Mouse (Mus musculus): ENCODE measurements at regions not wholly inside any gene's neighbourhood (a gene's known extent, or its start where the extent isn't known, plus 50 kb on each side); places are given as distances from the start of the nearest gene placed in this dataset.
A peak's percentile ranks its signal among the peaks of the same experiment; 100 is the strongest.

DNA sequence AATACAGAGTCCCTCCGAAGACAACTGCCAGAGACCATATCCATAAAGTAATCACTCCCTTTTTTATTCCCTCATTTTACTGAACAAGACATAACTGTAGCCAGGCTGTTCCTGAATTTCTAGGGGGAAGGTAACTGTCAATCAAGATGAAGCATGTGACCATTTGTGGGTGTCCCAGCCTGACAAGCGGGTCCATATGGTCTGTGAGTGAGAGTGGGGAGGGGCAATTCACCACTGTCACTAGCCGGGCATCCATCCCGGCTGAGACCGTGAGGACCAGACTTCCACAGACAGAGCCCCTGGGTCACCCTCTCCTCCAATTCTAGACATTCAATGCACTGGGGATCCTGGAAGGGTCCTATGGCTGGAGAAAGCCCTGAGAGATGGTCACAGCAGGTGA lies 54.6 kb downstream of the Gm11733 start:
- no peak for DNase-seq

DNA sequence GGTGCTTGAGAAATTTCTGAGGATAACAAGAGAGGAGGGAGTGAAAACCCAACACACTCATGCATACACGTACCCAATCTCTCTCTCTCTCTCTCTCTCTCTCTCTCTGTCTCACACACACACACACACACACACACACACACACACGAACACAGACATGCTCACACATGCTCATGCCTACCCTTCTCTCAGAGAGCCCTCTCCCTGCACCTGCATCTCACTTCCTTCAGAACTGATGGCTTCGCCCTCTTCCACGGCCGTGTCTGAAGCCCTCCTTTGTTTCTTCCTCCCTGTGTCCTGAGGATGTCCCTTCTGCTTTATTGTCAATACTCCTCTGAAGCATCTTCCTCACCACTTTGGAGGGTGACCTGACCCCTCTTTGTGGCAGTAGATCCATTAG lies 56.4 kb downstream of the Gm11733 start:
- no peak for DNase-seq

DNA sequence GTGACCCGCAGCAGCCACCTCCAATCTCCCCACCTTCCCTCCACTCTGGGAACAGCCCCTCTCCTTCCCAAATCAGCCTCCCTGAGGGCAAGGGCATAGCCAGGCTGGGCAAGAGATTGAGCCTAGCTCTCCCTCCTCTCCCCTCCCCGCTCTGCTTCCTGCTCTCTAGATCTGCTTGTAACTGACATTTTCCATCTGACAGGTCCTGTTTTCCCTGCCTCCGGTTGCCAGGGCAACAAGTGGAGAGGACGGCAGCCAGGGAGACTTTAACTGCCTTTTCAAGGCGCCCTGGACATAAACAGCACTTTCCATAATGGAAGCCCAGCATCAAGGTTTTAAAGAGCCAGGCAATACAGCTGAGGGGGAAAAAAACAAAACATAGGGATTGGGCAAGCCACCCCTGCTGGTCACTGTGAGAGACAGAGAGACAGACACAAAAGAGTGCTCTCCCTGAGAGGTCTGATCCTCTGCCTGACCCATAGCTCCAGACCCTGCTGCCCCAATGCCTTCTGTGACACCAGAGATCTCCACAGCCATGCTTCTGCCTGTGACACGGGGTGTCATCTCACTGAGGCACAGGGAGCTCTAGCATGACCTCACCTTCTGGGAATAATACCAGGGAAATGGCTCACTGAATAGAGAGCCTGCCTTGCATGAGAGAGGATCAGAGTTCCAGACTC lies 57.2 kb downstream of the Gm11733 start:
- peak; percentile 77 for DNase-seq

DNA sequence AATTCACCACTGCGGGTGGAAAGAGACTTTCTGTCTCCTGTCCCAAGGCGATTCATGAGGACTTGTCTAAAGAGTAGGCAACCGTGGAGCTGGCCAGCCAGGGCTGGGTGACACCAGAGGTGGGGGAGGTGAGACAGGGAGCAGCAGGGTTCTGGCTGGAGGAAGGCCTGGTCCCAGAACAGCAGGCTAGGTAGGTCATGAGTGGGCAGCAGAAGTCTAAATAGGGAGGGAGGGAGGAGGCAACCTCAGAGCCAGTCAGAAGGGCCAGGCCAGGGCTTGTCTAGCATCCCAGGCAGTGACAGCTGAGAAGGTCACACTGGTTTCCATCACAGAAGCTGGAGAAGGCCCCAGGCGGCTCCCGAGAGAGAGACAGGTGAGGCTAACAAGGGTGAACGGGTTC lies 59.0 kb downstream of the Gm11733 start:
- no peak for DNase-seq

DNA sequence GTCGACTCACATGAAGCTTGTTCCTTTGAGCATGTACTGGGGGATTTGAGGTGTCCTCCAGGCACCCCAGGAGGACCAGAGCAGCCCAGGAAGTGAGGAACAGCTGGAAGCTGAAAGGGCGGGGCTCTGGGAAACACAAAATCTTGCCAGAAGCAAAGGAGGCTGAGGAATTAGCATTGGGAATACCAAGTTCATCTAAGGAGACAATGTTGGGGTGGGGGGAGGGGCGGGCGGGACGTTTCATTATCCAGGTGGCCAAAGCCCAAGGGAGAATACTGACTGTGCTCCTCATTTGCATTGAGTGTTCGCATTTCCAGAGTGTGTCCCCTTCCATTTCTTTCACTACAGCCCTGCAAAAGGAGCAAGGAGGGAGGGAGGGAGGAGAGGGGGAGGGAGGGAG lies 60.3 kb downstream of the Gm11733 start:
- DNase-seq: no peak

DNA sequence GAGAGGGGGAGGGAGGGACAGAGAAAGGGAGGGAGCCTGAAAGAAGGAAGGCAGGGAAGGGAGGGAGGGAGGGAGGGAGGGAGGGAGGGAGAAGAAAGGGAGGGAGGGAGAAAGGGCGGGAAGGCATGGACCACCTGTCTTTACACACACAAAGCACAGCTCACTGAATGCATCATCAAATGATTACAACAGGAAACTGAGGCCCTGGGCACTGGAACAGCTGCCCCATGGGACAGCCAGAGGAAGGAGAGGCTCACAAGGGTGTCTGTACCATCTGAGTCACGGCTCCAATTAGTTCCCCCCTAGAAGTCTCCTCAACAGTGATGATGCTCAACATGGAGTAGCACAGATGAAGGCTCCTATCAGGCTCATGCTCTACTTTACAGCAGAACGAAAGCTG lies 60.8 kb downstream of the Gm11733 start:
- DNase-seq: no peak

DNA sequence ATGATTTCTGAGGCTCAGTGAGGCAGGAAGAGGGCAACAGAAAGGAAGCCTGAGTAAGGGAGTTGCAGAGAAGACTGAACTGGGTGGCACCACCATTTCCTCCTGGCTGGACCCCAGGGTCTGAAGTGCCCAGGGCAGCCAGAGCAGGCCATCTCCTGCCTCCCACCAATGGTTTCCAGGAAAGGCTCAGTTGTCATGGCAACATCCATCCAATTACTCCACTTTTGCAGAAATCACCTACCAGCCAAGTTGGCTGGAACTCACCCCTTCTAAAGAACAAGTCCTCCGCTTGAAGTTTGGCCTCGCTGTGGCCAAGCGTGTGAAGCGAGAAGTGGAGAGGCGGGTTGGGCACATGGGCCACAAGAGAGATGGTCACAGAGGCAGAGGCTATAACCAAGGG lies 67.8 kb downstream of the Gm11733 start:
- DNase-seq: no peak

DNA sequence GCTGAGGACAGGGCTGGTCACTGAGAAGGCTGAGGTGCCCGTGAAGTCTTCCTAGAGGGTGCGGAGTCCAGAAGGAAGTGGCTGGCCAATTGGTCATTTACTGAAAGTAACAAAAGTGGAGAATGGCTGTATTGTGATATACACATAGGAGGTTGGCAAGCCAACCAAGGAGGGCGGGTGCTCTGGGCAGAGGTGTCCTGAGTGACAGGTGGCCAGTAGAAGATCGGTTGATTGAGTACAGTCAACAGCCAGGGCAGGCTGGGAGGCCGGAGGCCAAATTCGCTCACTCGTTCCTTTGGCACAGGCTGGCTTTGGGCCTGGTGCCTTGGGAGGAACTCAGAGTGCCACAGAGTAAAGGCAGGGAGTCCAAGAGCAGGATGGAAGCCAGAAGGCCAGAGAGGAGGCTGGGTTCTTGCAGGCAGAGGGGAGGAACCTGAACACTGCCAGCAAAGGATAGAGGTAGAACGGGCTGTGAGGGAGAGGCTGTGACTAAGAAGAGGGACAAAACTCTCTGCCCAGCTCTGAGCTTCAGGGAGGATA lies 68.3 kb downstream of the Gm11733 start:
- DNase-seq: no peak

DNA sequence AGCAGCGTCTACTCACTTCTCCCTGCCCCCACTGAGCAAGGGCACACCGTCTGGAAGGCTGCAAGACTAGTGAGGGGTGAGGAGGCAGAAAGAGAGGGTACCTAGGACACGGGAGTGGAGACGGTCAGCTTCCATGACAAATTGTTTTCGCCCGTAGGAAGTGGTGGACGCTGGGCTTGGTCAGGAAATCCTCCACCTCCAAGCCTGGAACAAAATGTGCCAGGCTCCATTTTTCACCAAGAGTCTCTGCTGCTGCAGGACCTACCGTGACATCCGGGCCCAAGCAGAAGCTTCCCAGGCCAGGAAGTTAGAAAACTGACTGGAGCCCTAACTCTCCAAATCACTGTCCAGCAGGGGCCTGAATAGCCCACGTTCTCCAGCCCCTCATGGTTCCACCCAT lies 69.9 kb downstream of the Gm11733 start:
- DNase-seq: peak; percentile 25

DNA sequence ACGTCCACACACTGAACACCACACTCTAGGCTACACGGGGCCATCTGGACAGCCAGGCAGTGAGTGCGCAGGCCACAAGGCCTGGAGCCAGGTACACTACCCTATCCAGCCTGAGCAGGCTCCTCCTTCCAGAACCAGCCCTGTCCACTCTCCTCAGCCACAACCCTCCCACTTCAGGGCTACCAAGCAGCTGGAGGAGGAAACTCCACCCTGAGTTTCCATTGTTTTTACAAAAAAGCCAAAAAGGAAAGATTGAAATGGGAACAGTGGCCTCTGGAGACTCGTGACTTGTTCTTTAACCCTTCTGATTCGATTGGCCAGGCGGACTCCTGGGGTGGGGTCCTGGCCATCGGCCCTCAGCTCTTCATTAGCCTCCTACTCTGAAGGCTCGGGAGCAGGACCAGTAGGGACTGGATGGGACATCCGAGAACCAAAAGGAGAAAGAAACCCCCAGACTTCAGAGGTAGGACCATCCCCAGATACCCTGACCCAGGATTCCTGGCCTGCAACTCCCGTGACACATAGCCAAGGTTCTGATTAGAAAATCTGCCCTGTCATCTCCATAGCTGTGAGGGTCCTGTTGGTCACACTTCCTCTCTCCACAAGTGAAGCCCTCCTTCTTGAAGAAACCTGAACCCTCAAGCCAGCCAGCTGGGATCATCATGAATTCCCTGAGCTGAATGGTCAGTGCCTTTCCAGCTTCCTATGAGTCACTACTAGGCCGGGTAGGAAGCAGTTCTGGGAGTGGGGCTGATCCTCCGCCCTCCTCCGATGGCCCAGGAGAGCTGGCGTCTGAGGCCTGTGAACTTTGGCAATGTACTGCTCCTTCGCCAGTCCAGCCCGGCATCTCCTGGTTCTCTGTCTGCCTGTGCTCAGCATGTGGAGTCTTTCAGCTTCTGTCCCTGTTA lies 73.6 kb downstream of the Gm11733 start:
- DNase-seq: peak; percentile 60

DNA sequence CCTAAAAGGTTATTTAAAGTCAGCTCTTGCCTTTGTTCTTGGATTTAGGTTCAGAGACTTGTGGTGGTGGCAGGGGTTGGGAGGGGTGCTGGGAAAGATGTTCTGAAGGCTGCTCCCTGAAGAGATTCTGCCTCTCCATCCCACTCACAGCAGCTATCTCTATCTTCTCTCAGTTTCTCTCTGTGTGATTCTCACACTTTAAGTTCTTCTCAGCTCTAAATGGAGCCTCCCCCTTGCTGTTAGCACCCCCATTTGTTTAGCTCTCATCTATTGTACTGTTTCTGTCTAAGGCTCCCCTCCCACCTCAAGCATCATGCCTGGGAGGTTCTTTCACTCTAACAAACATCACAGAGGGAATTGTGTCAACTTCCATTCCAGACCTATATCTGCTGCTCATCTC lies 75.7 kb downstream of the Gm11733 start:
- no peak for DNase-seq

DNA sequence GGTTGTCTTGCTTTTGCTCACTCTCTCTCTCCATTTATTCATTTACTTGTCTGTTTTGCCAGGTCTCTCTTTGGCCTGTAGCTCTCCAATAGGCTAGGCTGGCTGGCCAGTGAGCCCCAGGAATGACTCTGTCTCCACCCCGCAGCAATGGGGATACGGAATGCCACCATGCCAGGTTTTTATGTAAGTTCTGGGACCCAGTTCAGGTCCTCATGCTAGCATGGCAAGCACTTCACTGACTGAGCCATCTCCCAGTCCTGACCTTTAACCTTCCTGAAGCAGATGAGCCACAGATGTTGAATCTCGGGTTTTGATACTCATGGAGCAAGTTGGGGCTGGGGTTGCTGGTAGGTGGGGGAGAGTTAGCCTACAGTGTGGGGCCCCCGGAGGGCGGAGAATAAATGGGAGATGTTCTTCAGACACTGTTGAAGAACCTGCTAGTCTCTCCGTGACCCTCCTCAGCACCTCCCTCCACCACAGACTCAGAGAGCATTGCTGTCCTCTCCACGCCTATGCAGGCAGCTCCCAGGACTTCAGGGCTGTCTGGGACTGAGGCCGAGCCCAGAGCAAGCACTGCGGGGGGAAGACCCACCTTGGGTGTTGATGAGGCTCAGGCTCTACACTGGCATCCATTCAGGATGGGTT lies 83.9 kb downstream of the Gm11733 start:
- DNase-seq: no peak

DNA sequence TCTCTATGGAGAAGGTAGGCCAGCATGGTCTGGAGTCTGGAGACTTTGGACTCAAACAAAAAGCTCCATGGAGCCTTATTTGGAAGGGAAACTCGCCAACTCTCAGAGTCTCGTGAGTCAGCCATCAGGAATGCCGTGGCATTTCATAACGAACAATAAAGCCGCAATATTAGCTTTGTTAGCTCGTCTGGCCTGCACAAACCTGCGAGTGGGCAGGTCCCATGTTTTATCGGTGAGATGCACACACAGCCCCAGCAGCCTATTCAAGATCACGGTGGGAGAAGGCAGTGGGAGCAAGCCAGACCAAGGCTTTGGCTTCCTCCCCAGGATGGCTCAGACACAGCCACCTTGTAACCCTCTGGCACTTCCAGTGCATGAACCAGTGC lies 84.4 kb downstream of the Gm11733 start:
- DNase-seq: no peak

DNA sequence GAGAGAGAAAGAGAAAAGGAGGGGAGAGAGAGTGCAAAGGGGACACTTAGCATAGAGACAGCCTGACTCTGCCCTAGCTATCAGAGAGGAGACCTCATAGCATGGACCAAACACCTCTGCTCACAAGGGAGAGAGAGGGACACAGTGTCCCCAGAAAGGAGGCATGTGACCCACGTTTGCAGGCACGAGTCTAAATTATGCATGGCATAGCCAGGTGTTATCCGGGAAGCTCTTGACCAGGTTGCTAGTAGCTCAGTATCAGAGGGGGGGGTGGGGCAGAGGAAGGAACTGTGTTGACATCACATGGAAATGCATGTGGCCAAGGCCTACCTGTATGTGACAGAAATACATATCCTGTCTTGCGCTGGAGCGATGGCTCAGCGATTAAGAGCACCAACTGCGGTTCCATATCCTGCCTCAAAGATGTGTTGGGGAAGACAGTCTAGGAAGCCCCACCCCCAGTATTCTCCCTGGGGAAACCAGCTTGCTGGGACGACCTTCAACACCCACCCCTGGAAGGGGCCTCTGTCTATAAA lies 84.5 kb upstream of the Tnrc6c start:
- peak; percentile 15 for DNase-seq

DNA sequence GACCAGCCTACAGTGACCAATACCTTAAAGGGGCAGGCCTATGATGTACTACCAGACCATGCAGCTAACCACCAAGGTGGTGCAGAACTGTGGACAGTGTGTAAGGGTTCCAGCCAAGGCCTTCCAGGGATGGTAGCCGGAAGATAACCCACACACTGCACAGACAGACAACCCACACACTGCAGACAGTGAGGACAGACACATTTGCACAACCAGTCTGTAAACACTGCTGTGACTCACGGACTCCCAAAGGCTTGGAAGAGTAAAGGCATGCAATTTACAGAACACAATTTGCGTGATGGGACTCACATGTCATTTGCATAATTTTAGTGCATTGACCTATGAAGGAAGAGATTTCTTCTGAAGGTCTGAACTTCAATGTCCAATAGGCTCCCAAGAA lies 82.2 kb upstream of the Tnrc6c start:
- no peak for DNase-seq

DNA sequence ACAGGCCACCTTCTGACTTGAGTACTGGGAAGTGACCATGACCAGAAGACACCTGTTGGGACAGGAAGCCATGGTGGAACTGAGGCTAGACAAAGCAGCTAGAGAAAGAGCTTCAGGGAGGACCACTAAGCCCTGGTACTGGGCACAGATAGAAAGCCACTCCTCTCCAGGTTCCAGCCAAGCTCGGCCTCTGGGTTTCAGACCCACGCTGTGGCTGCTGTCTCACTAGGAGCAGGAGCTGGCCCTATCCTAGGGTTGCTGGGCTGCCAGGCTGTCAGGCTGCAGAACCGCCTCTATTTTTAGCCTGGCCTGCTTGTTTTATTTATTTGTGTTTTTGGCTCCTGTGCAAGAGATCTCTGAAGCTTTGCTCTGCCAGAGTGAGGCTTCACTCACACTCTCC lies 79.4 kb upstream of the Tnrc6c start:
- DNase-seq: no peak

DNA sequence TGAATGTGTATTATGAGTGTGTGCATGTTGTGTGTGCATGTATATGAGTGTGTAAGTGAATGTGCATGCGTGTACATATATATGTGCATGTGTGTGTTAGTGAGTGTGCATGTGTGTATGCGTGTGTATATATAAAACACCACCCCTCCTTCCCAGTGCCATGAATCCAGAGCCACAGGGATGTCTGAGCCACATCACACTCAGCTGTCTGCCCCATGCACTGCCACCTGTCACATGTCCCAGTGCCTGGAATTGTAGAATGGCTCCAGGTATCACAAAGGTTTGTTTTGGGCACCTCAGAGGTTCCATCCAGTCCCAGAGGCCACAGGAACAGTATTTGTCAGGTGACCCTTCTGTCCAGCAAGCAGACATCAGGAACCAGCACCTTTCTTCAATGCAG lies 75.0 kb upstream of the Tnrc6c start:
- no peak for DNase-seq

DNA sequence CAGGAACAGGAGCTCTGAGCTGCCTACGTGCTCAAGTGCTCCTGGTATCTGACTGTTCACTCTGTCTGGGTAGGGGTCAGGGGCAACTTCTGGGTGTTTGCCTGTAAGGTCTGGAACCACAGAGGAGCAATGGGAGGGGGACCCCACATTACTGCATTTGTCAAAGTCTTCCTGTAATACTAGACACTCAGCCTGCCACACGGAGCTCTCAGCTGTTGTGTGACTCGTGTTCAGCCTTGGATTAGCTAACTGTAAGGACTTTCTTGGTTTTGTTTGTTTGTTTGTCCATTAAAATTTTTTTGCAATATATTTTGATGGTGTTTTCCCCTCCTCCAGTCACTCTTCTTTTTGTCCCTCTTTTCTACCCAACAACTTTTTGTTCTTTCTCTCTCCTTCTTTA lies 74.4 kb upstream of the Tnrc6c start:
- no peak for DNase-seq

DNA sequence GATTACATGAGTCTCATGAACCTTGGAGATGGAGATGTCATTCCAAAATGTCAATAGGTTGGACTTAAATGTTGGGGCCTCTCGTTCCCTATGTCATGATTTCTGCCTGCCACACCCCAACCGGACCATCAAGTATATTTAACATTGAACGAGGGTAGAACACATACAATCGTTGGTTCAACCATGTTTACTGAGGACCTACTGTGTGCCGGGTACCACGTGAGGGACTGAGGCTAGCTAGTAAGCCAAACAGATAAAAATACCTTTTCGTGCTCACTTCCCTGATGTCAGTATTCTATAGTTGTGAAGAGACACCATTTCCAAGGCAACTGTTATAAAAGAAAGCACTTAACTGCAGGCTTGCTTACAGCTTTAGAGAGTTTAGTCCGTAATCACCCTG lies 70.6 kb upstream of the Tnrc6c start:
- no peak for DNase-seq

DNA sequence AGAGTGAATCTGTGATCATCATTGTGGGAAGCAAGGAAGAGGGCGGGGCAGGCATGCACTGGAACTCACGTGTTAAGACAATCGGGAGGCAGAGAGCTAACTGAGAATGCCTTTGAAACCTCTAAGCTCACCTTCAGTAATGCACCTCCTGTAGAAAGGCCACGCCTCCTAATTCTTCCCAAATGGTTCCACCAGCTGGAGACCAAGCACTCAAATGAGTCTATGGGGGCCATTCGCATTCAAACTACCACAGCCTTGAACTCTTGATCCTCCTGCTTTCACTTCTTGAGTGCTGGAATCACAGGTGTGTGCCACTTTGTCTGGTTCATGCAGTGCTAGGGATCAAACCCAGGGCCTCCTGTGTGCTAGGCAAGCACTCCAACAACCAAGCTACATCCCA lies 68.5 kb upstream of the Tnrc6c start:
- DNase-seq: no peak

DNA sequence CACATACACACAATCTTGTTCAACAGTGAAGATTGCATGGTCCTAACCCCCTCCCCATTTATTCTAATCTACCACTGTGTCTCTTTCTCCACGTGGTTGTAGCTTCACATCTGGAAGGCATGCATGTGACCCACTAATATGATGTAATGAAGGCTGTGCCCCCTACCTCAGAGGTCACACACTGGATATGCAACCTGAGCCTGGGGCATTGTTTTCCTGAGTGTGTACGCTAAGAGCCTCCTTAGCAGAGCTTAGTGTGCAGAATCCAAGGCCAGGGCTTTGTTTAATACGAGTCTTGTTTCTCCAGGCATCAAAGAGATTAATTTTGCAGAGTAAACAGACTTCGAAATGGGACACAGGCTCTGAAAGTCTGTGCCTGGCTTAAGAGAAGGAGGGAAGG lies 68.0 kb upstream of the Tnrc6c start:
- no peak for DNase-seq

DNA sequence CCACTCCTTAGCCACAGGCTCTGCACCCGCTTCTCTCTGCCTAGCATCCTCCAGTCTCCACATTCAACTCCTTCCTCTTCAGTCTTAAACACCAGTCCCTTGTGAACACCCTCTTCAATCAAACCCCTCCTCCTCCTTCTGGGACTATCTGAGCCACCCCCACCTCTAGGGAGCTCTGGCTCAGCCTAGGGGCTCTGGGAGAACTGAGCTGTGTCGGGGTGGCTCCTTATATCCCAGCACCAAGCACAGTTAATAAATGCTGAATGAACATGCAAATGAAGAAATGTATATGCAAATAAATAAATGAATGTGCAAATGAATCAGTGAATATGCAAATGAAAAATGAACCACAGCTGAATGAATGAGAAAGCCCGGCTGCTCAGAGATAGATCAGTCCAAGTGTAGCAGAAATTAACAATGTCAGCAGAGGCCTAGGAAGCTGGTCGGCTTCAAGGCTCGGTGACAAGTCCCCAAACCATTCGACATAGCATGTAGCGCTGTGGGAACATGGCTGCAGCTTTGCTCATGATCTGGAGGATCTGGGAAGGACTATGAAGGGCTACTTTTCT lies 67.1 kb upstream of the Tnrc6c start:
- no peak for DNase-seq

DNA sequence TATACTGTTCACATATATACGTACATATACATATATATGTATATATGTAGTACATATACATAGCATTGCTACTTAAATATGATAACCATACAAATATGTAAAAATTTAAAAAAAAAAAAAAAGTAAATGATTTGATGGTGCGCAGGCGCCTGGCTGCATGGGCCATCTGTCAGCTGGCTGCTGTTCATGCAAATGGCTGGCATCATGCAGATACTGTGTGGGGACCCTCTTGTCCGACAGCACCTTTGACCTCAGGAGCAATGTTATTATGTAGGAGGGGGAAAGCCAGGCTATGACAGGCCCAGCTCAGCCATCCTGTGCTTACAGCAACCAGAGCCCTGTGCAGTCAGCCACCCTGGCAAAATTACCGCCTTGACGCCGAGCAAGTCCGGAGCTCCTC lies 65.1 kb upstream of the Tnrc6c start:
- DNase-seq: no peak

Measured in kidney, adult 11 months (tissue).